Mouse (Mus musculus) adrenal gland, adult 2 months (tissue): ENCODE measurements around the gene Wdr81. TPM values are rescaled to one million over a fixed set of nuclear protein-coding genes. Genes with fewer than 3 reads are reported as not detected.

Experiments used
- DNase-seq: peaks from one replicate; pipeline ENCODE4 v3.0.0; 2021
- polyA plus RNA-seq: library from polyadenylated mRNA; depleted of rRNA; stranded (reverse); fragments of >200 nt; gene quantifications from 2 replicates; pipeline ENCODE4 v1.2.3, GENCODE M21; 2012
- total RNA-seq, 2 experiments: library from RNA; stranded (reverse); gene quantifications; 2 replicates each; pipeline ENCODE4 v1.2.3; 2021

Gene Wdr81
- total and polyA plus RNA-seq, 3 experiments, result 15.5 to 34.1 (median 15.6) TPM

DNA sequence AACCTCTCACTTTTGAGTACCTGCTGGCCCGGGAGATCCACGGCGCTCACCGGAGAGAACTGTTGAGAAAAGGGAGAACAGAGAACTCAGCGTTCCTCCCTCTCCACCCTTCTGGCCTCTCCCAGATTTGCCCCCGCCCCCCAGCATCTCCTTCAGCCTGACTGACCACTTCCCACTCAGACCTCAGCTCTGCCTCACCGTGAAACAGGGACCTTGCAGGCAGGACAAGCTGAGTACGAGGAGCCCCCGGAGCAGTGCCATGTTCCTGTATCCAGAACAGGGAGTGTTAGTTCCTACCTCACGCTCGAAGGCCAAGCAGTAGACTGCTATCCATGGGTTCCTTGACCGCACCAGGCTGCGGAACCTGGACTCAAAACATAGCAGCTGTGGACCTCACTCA lies 16.3 kb downstream of the Wdr81 start:
- no peak for DNase-seq

DNA sequence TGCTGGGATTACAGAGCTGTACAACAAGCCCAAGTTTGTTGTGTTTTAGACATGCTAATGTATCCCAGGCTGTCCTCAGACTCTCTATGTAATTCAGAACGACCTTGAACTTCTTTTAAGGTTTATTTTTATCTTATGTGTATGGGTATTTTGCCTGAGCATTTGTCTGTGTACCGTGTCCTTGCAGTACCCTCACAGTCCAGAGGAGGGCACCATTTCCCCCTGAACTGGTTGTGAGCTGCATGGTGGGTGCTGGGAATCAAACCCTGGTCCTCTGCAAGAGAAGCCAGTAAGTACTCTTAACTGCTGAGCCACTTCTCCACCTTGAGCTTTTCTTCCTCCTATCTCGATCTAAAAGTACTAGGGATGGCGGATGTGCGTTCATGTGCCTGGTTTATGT lies 20.4 kb downstream of the Wdr81 start:
- no peak for DNase-seq

DNA sequence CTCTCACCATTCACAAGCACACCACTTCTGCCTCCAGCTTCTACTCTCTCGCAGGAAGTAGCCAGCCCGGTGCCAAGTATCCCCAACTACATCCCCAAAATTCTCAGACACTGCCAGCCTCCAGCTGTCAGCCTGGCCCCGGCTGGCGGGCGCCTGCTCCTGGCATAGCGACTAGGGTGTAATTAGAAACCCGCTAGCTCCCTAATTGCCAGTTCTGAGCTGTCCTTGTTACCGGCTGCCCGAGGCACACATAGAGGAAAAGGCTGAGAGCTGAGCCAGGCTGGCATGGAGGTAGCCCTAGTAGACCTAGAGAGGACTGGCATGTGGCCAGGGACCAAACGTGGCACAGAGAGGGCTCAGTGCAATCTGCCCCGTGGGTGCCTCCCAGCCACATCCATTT lies 23.2 kb downstream of the Wdr81 start:
- DNase-seq, result peak; percentile 46

DNA sequence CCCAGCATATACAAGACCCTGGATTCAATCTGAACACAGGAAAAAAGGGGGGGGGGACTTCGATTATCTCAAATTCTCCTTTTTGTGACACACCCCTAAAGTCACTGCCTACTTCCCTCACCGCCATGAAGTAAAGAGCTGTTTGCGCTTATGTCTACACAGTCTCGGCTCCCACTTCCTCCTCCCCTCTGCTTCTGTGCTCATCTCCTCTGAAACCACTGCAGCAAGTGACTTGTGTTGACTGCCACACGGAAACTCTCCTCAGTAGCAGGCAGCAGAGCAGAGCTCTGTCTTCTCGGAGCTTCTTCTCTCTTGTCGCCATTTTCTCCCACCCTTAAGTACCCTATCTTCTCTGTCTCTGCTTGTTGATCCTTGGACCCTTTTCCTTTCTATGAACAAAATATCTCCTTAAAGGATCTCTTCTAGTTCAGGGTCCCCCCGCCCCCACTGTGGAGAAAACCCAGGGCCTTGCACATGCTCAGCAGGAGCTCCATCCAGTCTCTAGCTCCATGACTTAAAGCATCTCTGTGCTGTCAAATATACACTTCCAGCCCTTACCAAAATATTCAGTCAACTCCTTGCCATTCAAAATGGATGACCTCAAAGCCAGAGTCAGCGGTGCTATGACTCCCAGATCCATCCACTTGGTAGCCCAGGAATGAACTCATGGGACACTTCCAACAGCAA lies 25.4 kb downstream of the Wdr81 start:
- DNase-seq, result no peak

DNA sequence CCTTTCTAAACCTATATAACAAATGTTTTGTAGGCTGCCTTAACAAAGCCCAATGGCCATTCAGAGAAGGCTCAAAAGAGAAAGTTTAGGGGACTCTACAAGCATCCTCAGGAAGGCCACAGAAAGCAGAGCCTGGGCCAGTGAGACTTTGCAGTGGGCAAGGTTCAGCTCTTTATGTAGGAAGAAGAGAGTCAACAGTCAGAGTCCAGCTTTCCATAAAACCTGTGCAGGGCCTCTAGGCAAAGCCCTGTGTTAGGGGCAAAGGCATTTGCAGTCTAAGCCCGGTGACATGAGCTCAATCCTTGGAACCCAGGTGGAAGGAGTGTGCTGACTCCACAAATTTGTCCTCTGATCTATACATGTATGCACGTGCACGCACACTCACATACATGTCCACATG lies 30.1 kb downstream of the Wdr81 start:
- no peak for DNase-seq

DNA sequence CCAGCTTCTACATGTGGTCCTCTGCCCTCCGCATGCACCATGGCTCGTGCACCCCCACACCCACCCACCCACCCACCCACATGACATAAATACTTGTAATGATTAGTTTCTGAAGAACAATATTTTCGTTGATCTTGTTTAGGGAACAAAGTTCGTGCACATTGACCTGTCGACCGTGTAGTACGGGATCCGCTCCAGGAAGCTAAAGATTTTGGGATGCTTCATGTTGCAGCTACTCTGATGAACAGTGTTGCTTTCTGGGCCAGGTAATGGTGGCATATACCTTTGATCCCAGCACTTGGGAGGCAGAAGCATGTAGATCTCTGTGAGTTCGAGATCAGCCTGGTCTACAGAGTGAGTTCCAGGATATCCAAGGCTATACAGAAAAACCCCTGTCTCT lies 30.5 kb downstream of the Wdr81 start:
- DNase-seq, result no peak

DNA sequence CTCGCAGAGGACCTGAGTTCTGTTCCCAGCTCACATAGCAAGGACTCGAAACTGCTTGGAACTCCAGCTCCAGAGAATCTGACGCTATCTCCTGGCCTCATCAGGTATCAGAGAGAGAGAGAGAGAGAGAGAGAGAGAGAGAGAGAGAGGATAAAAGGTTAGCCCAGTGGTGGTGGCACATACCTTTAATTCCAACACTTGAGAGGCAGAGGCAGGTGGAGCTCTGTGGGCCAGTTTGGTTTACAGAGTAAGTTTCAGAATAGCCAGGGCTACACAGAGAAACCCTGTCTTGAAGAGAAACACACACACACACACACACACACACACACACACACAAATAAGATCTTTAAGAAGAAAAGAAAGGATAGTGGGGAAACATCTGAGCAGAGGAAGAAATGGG lies 31.4 kb downstream of the Wdr81 start:
- DNase-seq, result no peak

DNA sequence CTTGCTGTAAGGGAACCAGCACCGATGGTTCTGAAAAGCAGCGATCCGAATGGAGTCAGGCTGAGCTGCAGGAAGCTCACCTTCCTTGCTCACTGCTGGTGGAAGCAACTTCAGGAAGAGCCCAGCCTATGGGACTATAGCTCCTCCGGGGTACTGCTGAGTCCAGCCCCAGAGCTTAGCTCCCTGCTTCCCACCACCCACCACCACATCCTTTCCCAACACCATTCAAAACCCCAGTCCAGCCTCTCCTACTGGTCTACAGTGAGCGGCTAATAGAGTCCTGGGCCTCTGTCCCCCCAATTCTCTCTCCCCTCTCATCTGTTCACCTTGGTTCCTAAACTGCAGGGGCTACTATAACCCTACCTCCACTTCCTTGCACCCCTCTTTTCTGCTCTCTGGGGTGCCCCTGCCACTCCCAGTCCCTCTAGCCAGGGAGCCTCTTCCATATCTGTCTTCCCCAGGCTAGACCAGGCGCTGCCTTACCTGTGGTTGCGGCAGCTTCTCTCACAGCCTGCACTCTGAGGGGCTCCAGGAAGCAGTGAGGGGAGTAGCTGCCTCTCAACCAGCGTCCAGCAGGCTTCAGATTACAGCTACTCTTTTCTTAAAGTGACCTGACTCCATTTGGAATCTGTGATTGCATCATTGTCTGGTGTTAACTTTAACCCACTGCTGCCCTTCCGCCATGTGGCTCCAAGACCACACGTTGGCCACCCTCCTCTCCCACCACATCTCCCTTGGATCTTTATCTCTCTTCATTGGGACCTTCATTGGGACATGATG lies 32.3 kb downstream of the Wdr81 start, which contains the start of gene Serpinf1:
Serpinf1 (minus strand) TSS at position 689 of the 780 bp plus-strand sequence.
- DNase-seq, result no peak

DNA sequence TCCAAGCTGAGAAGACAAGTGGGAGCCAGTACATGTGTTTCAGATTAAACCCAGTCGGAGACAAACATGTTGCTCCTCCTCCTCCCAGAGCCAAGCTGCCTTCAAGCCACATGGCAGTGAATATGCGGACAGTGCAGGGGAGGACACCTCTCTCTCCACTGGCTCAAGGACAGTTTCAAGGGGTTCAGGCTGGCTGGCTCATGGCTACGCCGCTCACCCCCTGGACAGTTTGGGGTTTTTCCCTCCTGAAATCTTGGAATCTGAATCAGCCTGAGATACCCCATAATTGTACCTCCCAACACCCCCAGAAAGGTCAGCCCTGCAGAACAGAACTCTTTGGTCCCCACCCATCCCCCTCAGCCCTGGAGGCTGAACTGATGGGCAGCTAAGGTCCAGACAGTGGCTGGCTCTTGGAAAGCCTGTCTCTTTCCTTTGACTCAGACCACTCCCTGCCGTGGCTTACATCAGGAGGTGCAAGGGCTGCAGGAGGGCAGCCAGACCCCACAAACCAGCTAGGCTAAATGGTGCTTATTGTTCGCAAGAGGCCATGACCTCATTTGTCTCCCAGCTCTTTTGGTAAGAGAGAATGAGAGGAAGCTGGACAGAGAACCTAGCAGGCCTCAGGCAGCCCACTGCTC lies 33.0 kb downstream of the Wdr81 start:
- DNase-seq, result peak; percentile 48

DNA sequence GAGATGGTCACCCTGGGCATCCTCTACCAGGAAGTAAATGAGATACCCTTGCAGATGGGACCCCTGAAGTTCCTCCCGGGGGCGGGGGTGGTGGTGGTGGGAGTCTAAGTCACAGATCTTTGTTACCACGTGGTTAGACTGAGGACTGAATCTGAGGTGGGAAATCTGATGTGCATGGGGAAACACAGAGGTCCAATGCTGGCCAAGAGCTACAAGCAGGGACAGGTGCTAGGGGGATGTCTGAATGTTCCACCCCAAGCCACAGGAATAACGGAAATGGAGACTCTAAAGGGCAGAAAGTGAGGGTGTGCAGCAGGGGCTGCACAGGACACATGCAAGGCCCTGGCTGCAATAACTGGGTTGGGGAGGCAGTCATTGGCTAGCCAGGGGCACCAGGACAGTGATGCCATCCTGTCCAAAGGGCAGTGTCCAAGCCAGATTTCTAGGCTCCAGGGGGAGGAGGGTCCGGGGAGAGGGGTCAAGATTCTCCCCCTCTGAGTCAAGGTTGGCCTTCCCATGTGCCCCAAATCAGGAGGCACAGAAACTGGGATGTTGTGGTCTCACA lies 33.6 kb downstream of the Wdr81 start:
- no peak for DNase-seq

DNA sequence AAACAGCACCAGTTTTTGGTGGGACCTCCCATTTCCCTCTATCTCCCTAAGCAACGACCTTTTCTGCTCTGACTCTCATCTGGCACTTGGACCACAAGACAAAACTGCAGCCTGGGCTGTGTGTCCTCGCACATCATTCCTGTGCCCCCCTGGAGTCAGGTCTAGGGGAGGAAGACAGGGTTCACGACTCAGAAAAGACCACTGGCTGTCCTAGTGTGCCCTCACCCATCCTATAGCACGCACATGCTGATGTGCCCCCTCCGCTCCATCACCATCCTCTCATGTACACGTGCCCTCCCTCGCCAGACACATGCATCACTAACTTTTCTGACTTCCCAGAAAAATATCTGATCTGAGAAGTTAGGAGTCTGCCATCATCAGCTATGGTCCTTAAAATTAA lies 34.5 kb downstream of the Wdr81 start:
- DNase-seq, result no peak

DNA sequence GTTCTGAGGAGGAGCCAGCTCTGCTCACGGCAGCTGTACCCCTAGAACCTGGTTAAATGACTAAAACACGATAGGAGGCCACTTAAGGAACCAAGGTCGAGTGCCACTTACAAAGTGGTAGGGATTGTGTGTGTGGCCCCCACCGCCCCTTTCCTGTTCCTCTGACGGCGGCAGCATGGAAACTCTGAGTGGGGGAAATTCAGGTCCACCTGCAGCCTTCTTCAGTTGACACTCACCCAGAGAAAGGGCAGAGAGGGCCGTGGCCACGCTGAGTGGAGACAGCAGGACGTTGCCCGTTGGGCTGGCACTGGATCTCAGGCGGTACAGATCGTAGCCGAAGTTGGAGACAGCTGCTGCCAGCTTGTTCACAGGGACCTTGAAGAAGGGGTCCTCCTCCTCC lies 38.5 kb downstream of the Wdr81 start:
- no peak for DNase-seq

DNA sequence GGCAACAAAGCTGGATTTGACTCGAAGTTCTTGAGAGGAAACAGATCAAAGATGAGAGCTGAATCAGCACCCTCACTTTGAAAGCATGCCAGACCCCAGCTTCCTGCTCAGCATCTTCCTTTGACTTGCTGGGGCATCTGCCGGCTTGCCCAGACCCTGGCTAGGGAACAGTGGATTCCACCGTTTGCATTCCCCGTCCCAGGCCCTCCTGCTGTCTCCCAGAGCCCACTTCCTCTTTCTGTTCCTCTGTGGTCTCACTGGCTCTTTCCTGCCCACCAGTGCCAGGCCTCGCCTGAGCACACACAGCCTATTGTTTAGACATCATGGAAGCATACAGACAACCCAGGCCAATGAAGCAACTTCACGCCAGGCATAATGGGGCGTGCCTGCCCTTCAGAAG lies 39.4 kb downstream of the Wdr81 start:
- no peak for DNase-seq

DNA sequence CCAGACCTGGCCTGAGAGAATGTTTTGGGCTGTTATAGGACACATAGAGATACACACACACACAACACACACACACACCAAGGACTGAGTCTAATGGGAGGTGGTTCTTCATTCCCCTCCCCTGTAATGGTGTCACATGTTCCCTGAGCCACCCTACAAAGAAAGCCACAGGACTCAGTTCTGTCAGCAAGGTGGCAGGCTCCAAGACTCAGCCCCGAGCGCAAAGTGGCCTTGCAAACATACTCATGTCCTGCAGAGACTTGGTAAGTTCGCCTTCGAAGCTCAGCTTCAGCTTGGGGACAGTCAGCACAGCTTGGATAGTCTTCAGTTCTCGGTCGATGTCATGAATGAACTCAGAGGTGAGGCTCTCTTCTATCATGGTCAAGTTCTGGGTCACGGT lies 43.9 kb downstream of the Wdr81 start:
- DNase-seq, result no peak

DNA sequence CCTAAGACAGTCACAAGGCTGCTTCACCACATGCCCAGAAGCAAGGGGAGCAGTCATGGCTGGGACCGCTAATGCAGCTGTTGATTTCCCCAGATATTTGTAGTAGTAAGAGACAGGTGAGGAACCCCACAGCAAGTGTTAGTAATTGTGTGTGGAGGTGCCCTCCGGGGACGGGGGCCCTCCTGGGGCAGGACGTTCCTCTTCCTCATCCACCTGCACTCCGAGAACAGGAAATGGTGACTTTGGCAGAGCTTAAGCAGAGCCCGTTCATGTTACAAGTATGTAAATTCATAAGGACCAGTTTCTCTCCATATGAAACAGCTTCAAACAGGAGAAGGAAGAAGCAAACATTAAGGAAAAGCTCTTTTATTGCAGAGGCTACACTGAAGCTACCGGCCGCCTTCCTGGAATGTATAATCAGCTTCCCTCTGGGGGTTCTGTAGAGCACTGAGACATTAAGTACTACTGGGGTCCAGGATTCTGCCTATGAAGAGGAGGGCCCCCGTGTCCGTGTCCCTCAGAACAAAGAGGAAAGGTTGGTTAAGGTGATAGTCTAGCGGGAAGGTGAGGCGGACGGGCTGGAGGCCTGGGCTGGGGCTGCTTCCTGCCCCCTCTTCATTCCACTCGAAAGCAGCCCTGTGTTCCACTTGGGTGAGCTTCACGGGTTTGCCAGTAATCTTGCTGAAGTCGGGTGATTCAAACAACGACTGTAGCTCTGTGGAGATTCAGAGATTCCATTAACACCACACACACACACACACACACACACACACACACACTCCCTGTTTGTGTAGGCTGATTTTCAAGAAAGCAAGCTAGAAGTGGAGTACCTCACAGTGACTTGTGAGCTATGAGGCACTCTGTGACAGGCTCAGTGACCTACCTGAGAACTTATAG lies 44.6 kb downstream of the Wdr81 start:
- DNase-seq, result no peak

DNA sequence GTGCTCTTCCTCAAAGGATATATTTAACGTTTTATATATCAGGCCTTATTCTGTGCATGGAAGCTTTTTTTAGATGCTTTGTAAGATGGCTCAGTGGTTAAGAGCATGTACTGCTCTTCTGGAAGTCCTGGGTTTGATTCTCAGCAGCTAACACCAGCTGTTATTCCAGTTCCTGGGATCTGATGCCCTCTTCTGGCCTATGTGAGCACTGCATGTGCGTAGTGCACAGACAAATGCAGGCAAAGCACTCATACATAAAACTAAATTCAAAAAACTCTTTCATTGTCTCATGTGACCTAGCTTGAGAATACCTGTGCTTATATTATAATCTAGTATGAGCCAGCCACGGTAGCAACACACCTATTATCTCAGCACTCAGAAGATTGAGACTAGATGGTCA lies 47.7 kb downstream of the Wdr81 start:
- DNase-seq, result no peak

DNA sequence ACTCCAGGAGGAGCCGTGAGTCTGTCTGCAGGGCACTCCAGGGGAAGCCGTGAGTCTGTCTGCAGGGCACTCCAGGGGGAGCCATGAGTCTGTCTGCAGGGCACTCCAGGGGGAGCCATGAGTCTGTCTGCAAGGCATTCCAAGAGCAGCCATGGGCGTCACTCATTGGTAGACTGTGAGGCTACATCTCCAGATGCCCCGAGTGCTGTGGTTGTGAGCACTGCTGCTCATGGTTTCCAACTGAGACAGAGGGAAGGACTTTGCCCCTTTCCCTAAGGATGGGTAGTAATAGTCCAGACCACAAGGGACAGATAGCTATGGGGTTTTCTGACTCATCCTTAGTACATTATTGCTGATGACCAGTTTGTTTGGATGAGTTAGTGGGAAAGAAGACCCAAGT lies 48.4 kb downstream of the Wdr81 start:
- DNase-seq, result no peak

DNA sequence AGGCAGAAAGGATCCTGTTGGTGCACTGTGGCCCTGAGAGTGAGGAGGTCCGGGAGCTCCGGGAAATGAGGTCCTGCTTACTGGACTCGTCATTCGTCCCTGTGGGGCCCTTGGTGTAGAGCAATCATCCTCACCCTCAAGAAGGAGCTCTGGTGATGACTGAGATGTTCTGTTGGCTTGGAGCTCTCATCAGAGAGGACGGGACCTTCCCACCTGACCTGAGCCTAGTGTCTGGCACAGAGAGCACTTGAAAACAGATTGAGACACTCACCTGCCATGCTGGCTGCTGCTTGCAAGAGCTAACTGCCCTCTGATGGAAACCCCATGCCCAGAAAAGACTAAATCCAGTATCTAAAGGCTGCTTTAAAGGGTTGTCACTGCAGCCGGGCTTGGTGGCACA lies 49.7 kb downstream of the Wdr81 start:
- no peak for DNase-seq

DNA sequence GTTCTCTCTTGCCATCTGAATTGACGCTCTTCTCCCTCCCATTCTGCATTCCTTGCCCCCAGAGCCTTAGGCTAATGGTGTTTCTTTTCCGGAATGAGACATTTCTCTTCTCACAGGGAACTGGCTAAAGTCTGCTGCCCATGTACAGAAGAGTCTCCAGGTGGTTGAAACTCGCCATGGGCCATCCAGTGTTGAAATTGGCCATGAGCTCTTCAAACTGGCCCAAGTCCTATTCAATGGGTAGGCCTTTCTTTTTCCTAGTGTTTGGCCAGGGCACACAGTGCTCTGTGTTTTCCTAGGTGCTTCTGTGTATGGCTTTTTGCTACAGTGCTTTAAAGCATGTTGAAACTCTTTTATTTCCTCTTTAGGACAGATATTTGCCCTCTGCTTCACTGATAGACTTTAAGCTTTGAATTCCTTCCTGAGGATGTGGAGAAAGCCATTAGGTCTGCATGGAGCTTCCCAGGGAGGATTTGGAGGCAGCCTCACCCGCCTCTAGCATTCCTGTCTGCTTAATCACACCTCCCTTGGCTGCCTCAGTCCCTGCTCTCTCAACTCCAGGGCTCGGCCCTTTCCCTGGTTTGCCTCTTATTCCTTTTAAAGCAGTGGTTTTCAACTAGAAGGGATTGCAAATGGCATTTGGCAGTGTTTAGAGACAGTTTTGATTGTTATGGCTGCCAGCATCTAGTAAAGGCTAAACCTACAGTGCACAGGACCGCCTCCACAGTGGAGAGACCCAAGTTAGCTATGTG lies 51.0 kb downstream of the Wdr81 start:
- DNase-seq, result peak; percentile 62

DNA sequence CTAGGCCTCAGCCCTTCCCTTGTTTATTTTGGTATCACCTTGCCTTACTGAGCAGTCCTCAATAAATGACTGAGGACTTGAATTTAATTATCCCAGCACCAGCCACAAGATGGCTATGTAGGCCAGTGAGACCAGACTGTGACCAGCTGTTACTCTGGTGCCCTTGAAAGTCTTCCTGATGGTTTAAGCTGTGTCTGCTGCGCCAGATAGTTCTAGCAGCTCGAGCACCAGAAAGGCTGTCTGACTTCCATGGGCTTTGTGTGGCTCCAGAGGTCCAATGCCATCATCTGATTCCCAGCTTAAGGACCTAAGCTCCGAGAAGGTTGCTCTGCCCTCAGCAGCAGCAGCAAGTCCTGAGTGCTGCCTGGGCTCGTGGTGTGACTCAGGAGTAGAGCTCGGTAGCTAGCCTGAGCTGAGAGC lies 52.2 kb downstream of the Wdr81 start:
- DNase-seq, result peak; percentile 65

DNA sequence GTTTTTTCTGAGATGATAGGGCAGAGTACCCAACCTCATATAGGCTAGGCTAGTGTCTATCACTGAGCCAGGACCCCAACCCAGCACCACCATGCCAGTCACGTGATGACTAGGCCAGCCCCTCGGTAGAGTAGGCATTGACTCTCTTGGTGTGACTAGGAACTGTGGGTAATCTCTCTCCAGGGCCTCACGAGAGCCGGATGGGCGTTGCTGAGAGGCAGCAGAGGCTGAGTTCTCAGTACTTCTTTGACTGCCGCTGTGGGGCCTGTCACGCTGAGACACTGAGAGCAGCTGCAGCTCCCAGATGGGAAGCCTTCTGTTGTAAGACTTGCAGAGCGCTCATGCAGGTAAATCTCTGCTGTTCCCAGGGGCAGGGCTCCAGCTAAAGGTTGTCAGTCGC lies 54.4 kb downstream of the Wdr81 start:
- DNase-seq, result no peak
